Mouse (Mus musculus): ENCODE data around the gene Tchh.

DNA sequence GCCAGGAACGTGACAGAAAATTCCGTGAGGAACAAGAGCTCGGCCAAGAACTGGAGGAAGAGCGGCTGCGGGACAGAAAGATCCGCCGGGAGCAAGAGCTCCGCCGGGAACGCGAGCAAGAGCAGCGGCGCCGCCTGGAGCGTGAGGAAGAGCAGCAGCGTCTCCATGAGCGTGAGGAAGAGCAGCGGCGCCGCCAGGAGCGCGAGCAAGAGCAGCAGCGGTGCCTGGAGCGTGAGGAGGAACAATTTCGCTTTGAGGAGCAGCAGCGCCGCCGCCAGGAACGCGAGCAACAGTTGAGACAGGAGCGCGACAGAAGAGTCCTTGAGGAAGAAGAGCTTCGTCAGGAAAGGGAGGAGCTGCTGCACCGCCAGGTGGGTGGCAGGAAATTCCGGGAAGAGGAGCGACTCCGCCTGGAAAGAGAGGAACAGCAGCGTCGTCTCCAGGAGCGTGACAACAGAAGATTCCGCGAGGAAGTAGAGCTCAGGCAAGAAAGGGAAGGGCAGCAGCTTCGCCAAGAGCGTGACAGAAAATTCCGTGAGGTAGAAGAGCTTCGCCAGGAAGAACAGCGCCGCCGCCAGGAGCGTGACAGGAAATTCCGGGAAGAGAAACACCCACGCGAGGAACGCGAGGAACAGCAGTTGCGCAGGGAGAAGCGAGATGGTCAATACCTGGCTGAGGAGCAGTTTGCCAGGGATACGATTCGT, 5.2 kb downstream of the Tchh start:
- peak; percentile 31; the same call in 1 of the 2 replicates for TF ChIP-seq CTCF (conservative IDR thresholded peaks at IDR 0.05; ENCODE audit: insufficient read depth, insufficient read length, low read depth, low read length)
- TF ChIP-seq POLR2A (IDR thresholded peaks at IDR 0.05; ENCODE audit: low read depth, low read length), result peak; percentile 66

All from kidney, adult 2 months (tissue).